Mouse (Mus musculus) liver, postnatal 0 days (tissue): ENCODE data around the gene Zbtb8a. TPM values are rescaled to one million over a fixed set of nuclear protein-coding genes. Genes with fewer than 3 reads are reported as not detected.

Experiments used
- ATAC-seq: fragments of 200-750 bp; cut with Nextera tagmentation; 2 replicates; pipeline ENCODE4 v1.8.0; 2017; ENCODE audit warnings: mild to moderate bottlenecking, moderate library complexity
- DNase-seq: peaks from one replicate; pipeline ENCODE4 v3.0.0-alpha.2; 2016
- H3K27ac ChIP-seq: fragments of 300-500 bp; sonication (generic); 2 replicates; pipeline ENCODE4 v1.5.1; 2014; ENCODE audit warnings: antibody characterized with exemption, moderate library complexity, mild to moderate bottlenecking, low read depth
- H3K27me3 ChIP-seq: fragments of 300-500 bp; sonication (generic); 2 replicates; pipeline ENCODE4 v1.6.1; 2014; ENCODE audit warnings: low read length, control low read depth, mixed read lengths; ENCODE audit not compliant: insufficient read depth
- H3K36me3 ChIP-seq: fragments of 300-500 bp; sonication (generic); replicated peaks from 2 replicates; pipeline ENCODE4 v1.6.1; 2014; ENCODE audit warnings: mild to moderate bottlenecking, control low read depth, low read length, moderate library complexity, mixed read lengths; ENCODE audit not compliant: insufficient read depth
- H3K4me1 ChIP-seq: fragments of 300-500 bp; sonication (generic); 2 replicates; pipeline ENCODE4 v1.6.1; 2014; ENCODE audit warnings: antibody characterized with exemption, mild to moderate bottlenecking, control low read depth; ENCODE audit not compliant: insufficient read depth
- H3K4me2 ChIP-seq: fragments of 300-500 bp; sonication (generic); 2 replicates; pipeline ENCODE4 v1.6.1; 2014; ENCODE audit warnings: low read depth, mild to moderate bottlenecking, low read length, moderate library complexity, mixed read lengths
- H3K4me3 ChIP-seq: fragments of 300-500 bp; sonication (generic); 2 replicates; pipeline ENCODE4 v1.5.1; 2014; ENCODE audit warnings: low read depth, low read length
- H3K9ac ChIP-seq: fragments of 300-500 bp; sonication (generic); replicated peaks from 2 replicates; pipeline ENCODE4 v1.6.1; 2014; ENCODE audit warnings: mild to moderate bottlenecking, moderate library complexity
- H3K9me3 ChIP-seq: fragments of 300-500 bp; sonication (generic); 2 replicates; pipeline ENCODE4 v1.6.1; 2016; ENCODE audit warnings: mild to moderate bottlenecking, control low read depth, low read length, mixed read lengths
- CTCF ChIP-seq: sonication (generic); IDR thresholded peaks from 2 replicates; pipeline ENCODE4 v1.5.1; 2016; ENCODE audit warnings: antibody characterized with exemption, low read depth
- EP300 ChIP-seq: IDR thresholded peaks from 2 replicates; pipeline ENCODE4 v1.6.1; 2016; ENCODE audit warnings: antibody characterized with exemption, low read depth, mild to moderate bottlenecking
- WGBS: fragments of 180-500 bp; shearing (Covaris S2); extraction: QIAGEN DNeasy Blood & Tissue Kit; methylation state at CpG from one replicate; pipeline ENCODE4 v1.1.7; 2014; ENCODE audit not compliant: insufficient replicate concordance; 5-methylcytosine and 5-hydroxymethylcytosine counted together
- polyA plus RNA-seq: library from polyadenylated mRNA; unstranded; fragments of >200 nt; fragmentation: Nextera tagmentation; extraction: Ambion mirVana; gene quantifications from 2 replicates; pipeline ENCODE4 v1.2.1, GENCODE M21; 2015

The Zbtb8a gene
- polyA plus RNA-seq, 1 experiment from 2014 or later, result 2.3 TPM

GRCm38 (mm10) chr4:129350644-129351043, 27.3 kb downstream of the Zbtb8a start:
- Histone ChIP-seq H3K4me3 (no peak overlapping the region), H3K36me3 (peaks cover 5% of the 10 kb centered on the region; the same call in 1 of the 2 replicates), H3K4me1 (no peaks in the 10 kb centered on the region), H3K9me3 (no peaks in the 10 kb centered on the region), H3K4me2 (no peak overlapping the region), H3K27me3 (no peaks in the 10 kb centered on the region), H3K9ac (no peak overlapping the region), H3K27ac (no peak overlapping the region)
- WGBS, result 7% methylated on average over 1 of the region's 1 CpGs
- peak; percentile 88 for DNase-seq
- peak; percentile 97 for TF ChIP-seq CTCF
- TF ChIP-seq EP300, result no peak
- peak; percentile 57 for ATAC-seq

GRCm38 (mm10) chr4:129346481-129347154, 31.3 kb downstream of the Zbtb8a start:
- ATAC-seq, result no peak

GRCm38 (mm10) chr4:129342705-129343104, 35.2 kb downstream of the Zbtb8a start:
- H3K27ac ChIP-seq, result no peak overlapping the region
- 92% methylated on average over 2 of the region's 2 CpGs for WGBS
- ATAC-seq (no peak), DNase-seq (no peak)
- H3K36me3 ChIP-seq, result peaks cover 27% of the 10 kb centered on the region
- H3K4me3 ChIP-seq, result no peak overlapping the region
- no peaks in the 10 kb centered on the region for H3K27me3 ChIP-seq
- peaks cover 9% of the 10 kb centered on the region; the same call in 1 of the 2 replicates for H3K4me1 ChIP-seq
- no peak for TF ChIP-seq CTCF
- TF ChIP-seq EP300, result no peak
- H3K9ac ChIP-seq, result no peak overlapping the region
- H3K9me3 ChIP-seq, result no peaks in the 10 kb centered on the region
- no peak overlapping the region for H3K4me2 ChIP-seq

More at GRCm38 (mm10) chr4:129346481-129347154, 31.3 kb downstream of the Zbtb8a start:
- no peaks in the 10 kb centered on the region for H3K4me1 ChIP-seq
- 79% methylated on average over 15 of the region's 15 CpGs for WGBS
- H3K9ac ChIP-seq, result no peak overlapping the region
- DNase-seq, result no peak
- no peak overlapping the region for H3K4me2 ChIP-seq
- no peak overlapping the region for H3K4me3 ChIP-seq
- H3K9me3 ChIP-seq, result no peaks in the 10 kb centered on the region
- H3K36me3 ChIP-seq, result peaks cover 24% of the 10 kb centered on the region
- H3K27me3 ChIP-seq, result no peaks in the 10 kb centered on the region
- no peak for TF ChIP-seq CTCF
- TF ChIP-seq EP300, result no peak
- H3K27ac ChIP-seq, result no peak overlapping the region

GRCm38 (mm10) chr4:129341888-129342287, 36.0 kb downstream of the Zbtb8a start:
- TF ChIP-seq CTCF (peak; percentile 40), EP300 (no peak)
- Histone ChIP-seq H3K27ac (no peak overlapping the region), H3K9me3 (no peaks in the 10 kb centered on the region), H3K4me1 (peaks cover 13% of the 10 kb centered on the region; the same call in 1 of the 2 replicates), H3K9ac (no peak overlapping the region), H3K4me2 (no peak overlapping the region), H3K36me3 (peaks cover 27% of the 10 kb centered on the region), H3K27me3 (no peaks in the 10 kb centered on the region), H3K4me3 (no peak overlapping the region)
- ATAC-seq (no peak), DNase-seq (no peak)
- 85% methylated on average over 1 of the region's 1 CpGs for WGBS

GRCm38 (mm10) chr4:129339743-129340142, 38.2 kb downstream of the Zbtb8a start:
- Histone ChIP-seq H3K9me3 (no peaks in the 10 kb centered on the region), H3K4me3 (no peak overlapping the region), H3K36me3 (peaks cover 20% of the 10 kb centered on the region), H3K27ac (peak overlapping the region; percentile 58), H3K4me1 (peaks cover 21% of the 10 kb centered on the region), H3K4me2 (0 out of 2 replicates have a peak overlapping the region, but pooled peaks have one; percentile 1), H3K9ac (no peak overlapping the region), H3K27me3 (no peaks in the 10 kb centered on the region)
- 63% methylated on average over 3 of the region's 3 CpGs for WGBS
- DNase-seq (no peak), ATAC-seq (peak; percentile 14; the same call in 1 of the 2 replicates)
- TF ChIP-seq EP300 (peak; percentile 90), CTCF (no peak)

GRCm38 (mm10) chr4:129336291-129336690, 41.6 kb downstream of the Zbtb8a start:
- Histone ChIP-seq H3K9me3 (no peaks in the 10 kb centered on the region), H3K27ac (peak overlapping the region; percentile 97), H3K9ac (peak overlapping the region; percentile 70), H3K4me3 (peak overlapping the region; percentile 90), H3K4me2 (peak overlapping the region; percentile 76), H3K36me3 (peaks cover 21% of the 10 kb centered on the region), H3K4me1 (peaks cover 47% of the 10 kb centered on the region), H3K27me3 (no peaks in the 10 kb centered on the region)
- 44% methylated on average over 14 of the region's 14 CpGs for WGBS
- no peak for ATAC-seq
- DNase-seq, result no peak
- TF ChIP-seq CTCF (no peak), EP300 (no peak)
